Mouse (Mus musculus) left cerebral cortex, adult 8-10 months (tissue): ENCODE measurements around the gene Cyp4f40. TPM values are rescaled to one million over a fixed set of nuclear protein-coding genes. Genes with fewer than 3 reads are reported as not detected.
"Not testable (repeated sequence)": the region's sequence is repeated elsewhere in the genome, so short reads cannot be mapped to it uniquely, and the experiment has no call there.

Experiments used
- DNase-seq, 2 experiments: peaks; one replicate each; pipeline ENCODE4 v3.0.0; 2022; ENCODE audit warnings: low spot score in 2 of 2
- total RNA-seq, 4 experiments: library from RNA; stranded (reverse); gene quantifications; 2 replicates each; pipeline ENCODE4 v1.2.4; 2022

Gene Cyp4f40
- total RNA-seq: not detected

DNA sequence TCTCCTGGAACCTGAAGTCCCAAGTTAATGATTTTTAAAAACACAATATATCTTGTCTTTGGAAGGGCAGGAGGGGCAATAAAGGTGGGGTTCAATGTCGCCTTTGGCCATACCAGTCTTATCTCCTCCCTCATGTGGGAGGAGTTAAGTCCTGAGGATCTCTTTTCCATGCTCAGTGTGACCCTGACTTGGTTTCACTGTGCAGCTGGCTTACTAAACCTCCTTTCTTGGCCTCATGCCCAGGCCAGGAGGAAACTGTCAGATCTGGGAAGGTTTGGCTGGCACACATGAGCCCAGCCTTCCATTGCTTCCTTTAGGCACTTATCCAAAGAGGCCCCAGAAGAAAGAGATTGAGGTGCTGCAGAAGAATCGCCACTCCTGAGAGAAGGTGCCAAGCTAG is at the start of gene Cyp4f40:
Cyp4f40 (plus strand) TSS at position 189 of the 400 bp plus-strand sequence.
- no peak for DNase-seq

DNA sequence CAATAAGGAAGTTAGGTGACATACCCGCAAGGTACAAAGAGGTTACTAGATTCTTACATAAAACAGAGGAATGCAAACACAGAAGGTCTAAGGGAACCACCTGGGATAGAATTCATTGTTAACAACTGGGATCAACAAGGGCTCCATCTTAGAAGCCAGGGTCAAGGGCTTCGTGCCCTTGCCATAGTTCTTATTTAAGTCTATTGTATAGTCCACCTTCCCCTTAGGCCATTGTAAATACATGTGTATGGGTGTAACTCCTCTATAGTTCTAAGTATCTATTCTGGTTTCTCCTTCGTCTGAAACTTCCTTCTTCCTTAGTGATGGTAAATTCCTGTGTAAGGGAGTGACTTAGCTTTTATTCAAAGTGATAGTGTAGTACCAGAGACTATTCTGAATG is 48.5 kb upstream of the Cyp4f40 start:
- DNase-seq: not testable (repeated sequence)

DNA sequence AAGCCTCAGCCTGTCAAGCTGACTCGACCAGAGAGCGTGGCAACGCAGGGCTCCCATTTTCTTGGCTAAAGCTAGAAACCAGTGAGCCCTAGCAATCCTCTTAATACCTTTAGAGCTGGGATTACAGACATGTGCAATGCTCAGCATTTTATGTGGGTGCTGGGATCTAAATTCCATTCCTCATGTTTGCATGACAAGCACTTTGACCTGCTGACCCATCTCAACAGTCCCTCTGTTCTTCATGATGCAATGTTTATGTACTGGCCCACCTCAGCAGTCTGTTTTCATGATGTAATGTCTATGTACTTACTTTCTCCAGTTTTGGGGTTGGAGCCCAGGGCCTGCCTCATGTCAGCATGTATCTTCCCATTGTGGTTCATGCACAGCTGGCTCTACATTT is 47.8 kb upstream of the Cyp4f40 start:
- DNase-seq: no peak

DNA sequence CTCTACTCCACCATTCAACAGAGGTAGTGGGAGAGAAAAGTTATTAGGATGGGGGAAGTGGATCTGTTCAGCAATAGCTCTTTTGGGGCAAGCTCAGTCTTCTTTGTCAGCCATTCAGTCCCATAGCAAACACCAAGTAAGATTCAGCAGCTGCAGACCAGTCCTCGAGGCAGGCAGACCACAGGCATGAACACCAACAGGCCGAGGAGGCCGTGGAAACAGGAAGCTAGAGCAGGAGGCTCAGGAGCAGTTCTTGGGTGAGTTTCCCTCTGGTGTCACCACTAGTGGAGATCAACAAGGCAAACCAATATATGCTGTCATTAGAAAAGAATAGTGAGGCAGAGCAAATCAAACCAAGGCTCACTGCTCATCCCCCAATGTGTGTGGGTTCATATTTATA is 46.3 kb upstream of the Cyp4f40 start:
- DNase-seq: no peak

DNA sequence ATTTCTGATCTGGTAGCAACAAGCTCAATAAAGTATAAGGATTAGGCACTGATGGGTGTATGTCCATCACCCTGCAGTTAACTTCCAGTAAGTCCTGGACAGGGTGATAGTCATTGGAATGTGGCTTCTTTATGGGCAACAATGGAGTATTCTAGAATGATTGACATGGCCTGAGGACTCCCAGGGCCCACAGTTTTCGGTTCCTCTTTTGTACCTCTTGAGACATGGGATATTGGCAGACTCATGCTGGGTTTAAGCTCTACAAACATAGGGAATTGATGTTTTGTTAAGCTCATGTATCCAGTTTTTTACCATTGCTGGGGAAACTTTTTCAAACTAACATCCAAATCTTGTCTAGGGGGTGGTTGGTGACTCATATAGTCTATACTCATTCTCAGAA is 41.4 kb upstream of the Cyp4f40 start:
- DNase-seq: no peak

DNA sequence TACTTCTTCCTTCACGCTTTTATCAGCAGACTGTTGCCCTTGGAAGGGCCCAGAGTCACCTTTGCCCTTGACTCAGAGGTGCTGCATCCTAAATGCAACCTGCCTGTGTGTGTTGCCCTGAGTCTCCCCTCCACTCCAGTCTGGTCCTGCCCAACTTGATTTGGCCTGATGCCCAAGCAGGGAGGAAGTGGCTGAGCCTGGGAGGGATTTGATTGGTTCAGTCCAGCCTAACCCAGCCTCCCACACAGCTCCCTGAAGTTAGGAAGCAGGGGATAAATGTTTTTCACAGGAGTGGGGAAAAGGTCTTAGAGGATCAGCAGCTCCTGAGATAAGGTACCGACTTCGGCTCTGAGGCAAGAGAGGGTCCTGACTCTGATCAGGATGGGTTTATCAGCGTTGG is 37.7 kb upstream of the Cyp4f40 start, which contains the start of gene Cyp4f37:
Cyp4f37 (plus strand) TSS at position 292 of the 400 bp plus-strand sequence.
- not testable (repeated sequence) for DNase-seq

DNA sequence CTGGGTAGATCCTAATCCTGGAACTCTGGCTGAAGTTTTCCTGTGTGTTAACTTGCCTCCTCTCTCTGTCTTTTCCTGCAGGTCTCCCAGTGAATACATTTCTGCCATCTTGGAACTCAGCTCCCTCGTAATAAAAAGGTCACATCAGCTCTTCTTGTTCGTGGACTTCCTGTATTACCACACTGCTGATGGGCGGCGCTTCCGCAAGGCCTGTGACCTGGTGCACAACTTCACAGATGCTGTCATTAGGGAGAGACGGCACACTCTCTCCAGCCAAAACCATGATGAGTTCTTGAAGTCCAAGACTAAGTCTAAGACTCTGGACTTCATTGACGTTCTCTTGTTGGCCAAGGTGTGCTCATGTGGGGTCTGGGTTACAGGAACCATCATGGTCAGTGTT is 29.0 kb upstream of the Cyp4f40 start:
- not testable (repeated sequence) for DNase-seq

DNA sequence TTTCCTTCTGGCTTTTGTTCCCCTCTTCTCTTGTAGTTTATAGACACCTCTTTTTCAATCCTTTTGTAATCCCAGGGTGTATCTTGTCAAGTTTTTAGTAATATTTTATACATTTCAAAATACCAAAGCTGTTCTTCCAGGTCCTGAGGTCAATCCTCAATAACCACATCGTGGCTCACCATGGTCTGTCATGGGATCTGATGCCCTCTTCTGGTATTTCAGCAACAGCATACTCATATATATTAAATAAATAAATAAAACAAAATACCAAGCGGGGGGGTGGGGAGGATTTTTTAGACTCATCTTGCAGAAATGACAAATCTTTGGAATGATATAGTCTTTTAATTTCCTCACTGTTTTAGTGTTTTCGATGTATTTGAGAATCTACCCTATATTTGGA is 26.8 kb upstream of the Cyp4f40 start:
- no peak for DNase-seq

DNA sequence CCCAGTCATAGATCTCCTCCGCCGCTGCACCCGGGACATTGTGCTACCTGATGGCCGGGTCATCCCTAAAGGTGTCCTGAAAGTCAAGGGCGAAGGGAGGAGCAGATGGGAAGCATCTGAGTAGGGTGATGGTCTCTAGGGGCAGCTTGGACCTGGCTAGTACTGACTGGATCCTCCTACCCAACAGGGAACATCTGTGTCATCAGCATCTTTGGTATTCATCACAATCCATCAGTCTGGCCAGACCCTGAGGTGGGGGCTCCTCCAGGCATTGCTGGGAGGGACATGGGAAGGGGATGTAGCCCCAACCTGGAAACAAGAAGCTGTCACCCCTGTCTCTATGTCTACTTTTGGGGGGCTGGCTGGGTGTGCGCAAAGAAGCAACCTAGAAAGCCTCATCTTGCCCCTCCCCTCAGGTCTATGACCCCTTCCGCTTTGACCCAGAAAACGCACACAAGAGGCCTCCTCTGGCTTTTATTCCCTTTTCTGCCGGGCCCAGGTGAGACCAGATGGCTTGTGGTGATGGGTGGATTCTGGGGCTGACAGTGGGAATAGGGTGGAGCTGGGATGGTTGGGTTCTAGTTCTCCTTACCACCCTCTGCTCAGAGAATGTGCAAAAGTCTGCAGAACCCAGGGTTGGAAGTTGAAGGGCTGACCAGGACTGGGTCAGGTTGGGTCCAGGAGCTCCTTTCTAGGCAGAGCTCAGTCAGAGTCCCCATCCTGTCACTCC is 24.3 kb upstream of the Cyp4f40 start:
- DNase-seq: not testable (repeated sequence)

DNA sequence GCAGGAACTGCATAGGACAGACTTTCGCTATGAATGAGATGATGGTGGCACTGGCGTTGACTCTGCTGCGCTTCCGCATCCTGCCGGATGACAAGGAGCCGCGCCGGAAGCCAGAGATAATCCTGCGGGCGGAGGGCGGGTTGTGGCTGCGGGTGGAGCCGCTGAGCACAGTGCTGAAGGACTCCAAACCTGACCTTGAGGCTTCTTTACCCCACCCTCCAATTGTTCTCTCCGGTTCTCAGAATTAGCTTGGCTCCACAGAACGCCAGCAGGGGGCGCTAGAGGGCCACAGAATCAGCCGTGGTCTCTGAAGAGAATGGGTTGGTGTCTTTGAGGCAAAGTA is 23.8 kb upstream of the Cyp4f40 start:
- DNase-seq: peak; percentile 41 to 88

DNA sequence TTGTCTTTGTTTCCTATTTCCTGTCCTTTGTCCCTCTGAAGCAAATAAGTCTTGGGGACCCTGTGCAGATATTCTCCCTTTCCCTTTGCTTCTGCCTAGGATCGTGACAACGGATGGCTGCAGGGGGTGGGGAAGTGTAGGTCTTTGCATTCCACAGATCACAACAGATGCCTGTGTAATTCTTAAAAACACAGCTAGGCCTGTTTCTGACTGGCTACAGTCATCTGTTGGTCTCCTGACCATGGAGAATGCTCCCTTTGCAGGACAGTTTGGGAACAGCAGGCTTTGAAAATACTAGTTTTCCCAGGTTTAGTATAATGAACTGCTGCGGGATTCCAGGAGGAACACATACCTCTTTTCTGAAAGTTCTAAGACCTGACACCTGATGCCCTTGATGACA is 22.4 kb upstream of the Cyp4f40 start:
- no peak for DNase-seq

DNA sequence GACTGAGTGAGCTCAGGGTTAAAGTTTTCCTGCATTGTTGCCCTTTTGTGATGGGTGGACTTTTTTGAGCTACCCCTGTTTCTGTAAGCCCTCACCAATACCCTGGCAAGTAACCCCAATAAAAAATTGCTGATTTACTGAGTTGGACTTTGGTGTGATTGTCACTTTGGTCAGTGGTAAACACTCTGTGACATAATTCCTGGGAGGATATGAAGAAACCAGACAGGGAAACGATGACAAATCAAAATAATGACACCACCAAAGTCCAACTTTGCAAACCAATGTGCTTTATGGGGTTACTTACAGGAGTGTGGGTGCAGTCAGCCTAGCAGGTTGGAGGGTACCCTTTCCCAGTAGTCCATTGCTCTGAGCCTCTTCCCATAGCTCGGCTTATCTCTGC is 21.5 kb upstream of the Cyp4f40 start:
- DNase-seq: no peak

DNA sequence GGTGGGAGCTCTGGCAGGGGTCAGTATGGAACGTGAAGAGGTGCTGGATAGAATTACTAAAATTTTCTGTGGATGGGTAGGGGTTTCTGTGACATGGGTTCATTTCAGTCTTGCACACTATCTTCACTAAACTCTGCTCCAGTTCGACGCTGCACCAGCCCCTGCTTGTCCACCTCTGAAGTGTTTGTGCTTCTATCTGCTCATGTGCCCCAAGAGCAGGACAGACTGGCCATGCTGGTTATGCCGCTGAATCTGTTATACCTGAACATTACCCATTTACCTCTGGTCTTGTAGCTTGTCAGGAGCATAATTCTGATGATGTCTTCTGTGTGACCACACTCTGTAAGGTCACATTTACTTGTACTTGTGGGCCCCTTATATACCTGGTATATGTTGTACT is 12.1 kb upstream of the Cyp4f40 start:
- no peak for DNase-seq

DNA sequence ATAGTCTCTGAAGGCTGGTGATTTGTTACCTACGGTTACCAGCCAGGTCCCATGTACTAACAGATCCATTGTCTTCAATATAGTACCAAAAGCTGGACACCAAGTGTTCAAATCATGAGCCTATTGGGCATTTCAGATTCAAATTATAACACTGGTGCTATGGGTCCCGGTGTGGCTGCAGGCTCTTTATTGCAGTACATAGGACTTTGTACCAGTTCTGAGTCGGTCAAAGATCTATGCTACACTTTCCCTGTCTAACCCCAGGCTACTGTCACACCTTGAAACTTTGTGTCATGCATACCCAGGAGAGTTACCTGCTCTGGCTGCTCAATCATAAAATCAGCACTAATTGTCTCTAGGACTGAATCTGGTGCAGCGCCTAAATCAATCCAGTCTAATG is 4.8 kb upstream of the Cyp4f40 start:
- no peak for DNase-seq

DNA sequence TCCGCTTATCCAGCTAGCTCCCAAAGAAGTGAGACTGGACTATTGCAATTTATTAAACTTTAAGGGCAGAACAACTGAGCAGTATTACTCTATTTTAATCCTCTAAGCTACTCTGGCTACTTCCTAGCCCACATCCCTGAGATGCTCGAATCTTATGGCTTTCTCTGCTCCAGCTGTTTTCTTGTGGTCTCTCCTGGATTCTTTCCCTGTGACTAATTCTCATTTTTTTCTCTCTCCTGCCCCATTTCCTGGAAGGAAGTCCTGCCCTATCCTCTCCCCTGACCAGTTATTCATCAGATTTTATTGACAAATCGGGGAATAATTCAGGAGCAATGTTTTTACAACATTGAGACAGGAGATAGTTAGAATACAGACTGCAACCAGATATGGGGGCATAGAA is 1.7 kb upstream of the Cyp4f40 start:
- no peak for DNase-seq

DNA sequence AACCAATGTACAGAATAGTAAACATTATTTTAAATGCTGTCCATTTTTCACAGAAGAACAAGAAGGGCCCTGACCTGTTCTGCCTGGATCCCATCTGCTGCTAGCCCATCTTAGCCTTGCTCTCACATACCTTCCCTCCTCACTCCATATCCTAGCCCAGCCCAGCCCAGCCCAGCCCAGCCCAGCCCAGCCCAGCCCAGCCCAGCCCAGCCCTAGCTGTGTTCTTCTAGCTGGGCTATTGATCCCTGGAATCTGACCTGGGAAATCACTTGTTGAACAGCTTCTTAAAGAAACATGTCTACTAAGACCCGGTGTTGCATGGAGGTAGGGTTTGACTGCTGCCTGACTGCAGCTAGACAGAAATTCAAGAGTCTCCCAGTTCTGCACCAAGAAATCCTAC is 454 bp upstream of the Cyp4f40 start:
- DNase-seq: no peak

DNA sequence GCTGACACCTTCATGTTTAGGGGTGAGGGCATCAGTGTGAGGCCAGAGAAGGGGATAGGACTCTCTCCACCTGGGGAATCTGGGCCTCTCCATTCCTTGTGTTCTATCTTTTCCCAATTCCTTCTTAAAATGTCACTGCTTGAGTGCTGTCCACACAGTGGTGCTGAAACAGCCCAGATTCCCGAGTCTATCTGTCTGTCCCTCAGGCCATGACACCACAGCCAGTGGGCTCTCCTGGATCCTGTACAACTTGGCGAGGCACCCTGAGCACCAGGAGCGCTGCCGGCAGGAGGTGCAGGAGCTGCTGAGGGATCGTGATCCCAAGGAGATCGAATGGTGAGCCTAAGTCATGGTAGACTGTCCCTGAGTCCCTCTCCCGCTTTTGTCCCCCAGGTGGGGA is 15.3 kb downstream of the Cyp4f40 start:
- no peak for DNase-seq

DNA sequence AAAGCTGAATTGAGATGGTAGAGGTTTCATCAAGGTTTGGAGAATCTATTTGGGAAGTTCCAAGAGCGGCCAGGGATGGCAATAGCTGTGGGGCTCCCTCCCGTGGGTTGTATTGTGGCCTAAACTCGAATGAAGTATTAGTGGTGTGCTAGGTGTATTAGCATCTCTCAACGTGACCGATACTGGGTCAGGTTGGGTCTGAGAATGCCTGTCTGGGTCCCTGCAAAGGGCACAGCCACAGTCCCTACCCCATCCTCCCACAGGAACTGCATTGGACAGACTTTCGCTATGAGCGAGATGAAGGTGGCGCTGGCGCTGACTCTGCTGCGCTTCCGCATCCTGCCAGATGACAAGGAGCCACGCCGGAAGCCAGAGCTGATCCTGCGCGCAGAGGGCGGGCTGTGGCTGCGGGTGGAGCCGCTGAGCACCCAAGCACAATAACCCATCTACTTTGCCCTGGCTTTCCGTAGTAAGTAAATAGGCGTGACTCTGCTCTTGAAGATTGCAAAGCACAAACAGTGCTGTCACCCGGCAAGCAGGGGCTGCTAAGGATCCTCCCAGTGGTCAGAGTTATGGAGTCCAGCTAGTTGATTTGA is 17.4 kb downstream of the Cyp4f40 start:
- DNase-seq: no peak

DNA sequence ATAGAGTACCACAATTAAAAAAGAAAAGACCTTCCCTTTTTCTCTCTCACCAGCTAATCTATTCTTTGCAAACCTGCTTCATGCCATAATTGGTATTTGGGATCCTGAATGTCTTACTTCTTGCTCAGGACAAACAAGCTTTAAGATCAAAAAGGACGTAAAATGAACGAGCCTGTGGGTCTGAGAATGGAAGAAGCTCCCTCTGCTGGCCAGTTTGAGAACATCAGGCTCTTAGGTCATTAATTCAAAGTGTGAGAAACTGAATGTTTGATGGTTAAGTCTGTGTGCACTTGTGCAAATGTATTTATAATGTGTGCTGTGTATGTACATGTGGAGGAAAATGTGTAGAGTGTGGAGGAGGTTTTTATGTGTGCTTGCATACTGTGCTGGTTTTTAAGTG is 21.7 kb downstream of the Cyp4f40 start:
- DNase-seq: no peak

DNA sequence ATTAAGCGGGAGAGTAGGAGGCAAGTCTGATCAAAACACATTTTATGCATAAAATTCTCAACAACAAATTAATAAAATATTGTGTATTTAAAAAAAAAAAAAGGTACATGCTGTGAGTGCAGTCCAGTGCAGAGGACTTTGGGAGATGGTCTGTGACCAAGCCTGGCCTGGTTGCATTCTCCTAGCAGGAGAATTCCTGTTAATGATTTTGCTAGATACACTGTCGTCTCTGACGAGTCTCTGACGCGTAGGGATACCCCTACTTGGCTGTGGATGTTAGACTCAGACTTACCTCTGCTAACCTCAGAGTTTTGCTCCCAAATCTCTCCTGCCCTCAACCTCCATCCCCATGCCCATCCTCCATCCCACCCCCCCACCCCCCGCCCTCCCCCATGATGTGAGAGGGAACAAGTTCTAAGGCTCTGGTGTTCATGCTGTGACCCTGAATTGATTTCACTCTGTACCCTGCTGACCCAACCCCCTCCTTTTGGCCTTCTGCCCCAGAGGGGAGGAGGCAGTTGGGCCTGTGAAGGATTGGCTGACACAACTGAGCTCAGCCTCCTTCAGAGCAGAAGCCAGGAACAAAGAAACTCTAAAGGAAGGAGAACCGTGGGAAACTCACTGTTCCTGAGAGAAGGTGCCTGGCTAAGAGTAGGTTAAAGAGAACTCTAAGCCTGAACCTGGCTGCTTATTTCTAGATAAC is 26.5 kb downstream of the Cyp4f40 start, which contains the start of gene Cyp4f15:
Cyp4f15 (plus strand) TSS at position 580 of the 703 bp plus-strand sequence.
- peak; percentile 31 to 58 for DNase-seq

DNA sequence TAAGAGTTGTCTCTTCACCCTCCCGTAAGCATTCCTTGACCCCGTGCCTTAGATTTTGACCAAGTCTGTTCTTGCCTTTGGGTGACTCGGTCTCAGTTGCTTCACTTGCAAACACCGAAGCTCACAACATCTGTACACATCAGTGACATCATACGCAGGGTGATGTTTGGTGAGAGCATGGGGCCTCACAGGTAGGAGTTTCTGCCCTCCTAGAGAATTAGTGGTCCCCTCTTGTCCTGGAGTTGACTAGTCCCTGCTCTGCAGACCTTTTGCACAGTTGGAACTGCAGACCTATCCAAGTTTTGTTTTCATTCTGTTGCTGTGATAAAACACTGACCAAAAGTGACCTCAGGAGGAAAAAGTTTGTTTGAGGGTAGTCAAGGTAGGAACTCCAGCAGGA is 28.0 kb downstream of the Cyp4f40 start:
- no peak for DNase-seq

DNA sequence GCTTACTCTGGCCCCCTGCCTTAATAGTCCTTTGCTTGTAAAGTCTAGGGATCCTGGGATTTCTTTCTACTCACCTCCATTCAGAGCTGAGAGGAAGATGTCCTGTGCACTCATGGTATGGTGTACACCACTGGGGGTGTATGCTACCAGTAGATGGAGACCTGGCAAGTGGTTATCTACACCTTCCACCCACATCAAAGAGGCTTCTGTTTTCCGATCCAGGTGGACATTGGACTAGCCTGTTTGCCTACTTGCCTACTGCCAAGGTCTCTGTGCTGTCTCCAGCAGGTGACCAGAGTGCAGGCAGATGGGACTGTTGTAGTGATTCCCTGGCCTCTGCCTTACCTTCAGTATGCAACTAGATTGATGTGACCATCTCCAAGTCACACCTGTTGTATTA is 32.3 kb downstream of the Cyp4f40 start:
- no peak for DNase-seq

DNA sequence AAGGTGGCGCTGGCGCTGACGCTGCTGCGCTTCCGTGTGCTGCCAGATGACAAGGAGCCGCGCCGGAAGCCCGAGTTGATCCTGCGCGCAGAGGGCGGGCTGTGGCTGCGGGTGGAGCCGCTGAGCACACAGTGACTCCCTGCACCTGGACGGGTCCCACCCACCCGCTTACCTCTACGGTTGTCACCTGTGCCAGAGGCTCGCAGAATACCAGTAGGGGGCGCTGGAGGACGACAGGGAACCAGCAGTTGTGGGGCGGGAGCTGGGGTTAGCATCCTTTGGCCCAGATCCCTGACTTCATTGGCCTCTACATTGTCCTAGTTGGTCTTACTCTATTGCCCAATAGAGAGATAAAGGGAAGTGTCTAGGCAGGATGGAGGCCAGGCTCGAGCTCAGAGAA is 44.1 kb downstream of the Cyp4f40 start:
- DNase-seq: no peak
